ENCODE assay signal across 12 mouse cellular contexts in genomic region chr10:58232641-58232969, GRCm38 (mm10). TPM values are rescaled to one million over a fixed set of nuclear protein-coding genes. Genes with fewer than 3 reads are reported as not detected.
A peak's percentile ranks its signal among the peaks of the same experiment; 100 is the strongest.
DNase-seq lines count a peak whose midpoint lies in the region; ATAC-seq and TF ChIP-seq lines count a peak whose summit lies in the region.
"Not testable (repeated sequence)": the region's sequence is repeated elsewhere in the genome, so short reads cannot be mapped to it uniquely, and the experiment has no call there.
"Had no signal": no experiment of that assay in that cellular context is flagged by ENCODE, and none has a peak within 500 bp of the region (broad histone marks: within the 10 kb centered on the region; RNA-seq: fewer than 3 reads in every experiment).

Gene Duxf3 (minus strand): TSS chr10:58232675.

- H3K27ac ChIP-seq in heart, embryonic 11.5 days (ENCODE audit: low read depth, low read length); hindbrain, embryonic 15.5 days (replicated peaks); limb, embryonic 11.5 days (replicated peaks; ENCODE audit: low read depth, low read length); liver, postnatal 0 days (ENCODE audit: low read depth); midbrain, embryonic 15.5 days; stomach, embryonic 15.5 days: not testable (repeated sequence)

- DNase-seq in limb, embryonic 11.5 days (ENCODE audit: low spot score); liver, postnatal 0 days: not testable (repeated sequence)

- ATAC-seq in erythroid progenitor cell, adult 5-6 weeks (replicated peaks; ENCODE audit: low FRiP score, poor library complexity, severe bottlenecking) = peak; percentile 43
- peak; percentile 42 for ATAC-seq in heart, embryonic 11.5 days (replicated peaks; ENCODE audit: insufficient number of reproducible peaks, low FRiP score, low TSS enrichment)
- peak; percentile 60 for ATAC-seq in hindbrain, embryonic 15.5 days (ENCODE audit: low FRiP score, low read depth)
- ATAC-seq in limb, embryonic 11.5 days (ENCODE audit: insufficient number of reproducible peaks, low FRiP score, low TSS enrichment, low read depth) = peak; percentile 66
- ATAC-seq in liver, postnatal 0 days = peak; percentile 31
- ATAC-seq in midbrain, embryonic 15.5 days (replicated peaks) = peak; percentile 68
- ATAC-seq in stomach, embryonic 15.5 days (ENCODE audit: insufficient read depth, low FRiP score, low read depth) = peak; percentile 45

- H3K27me3 ChIP-seq in heart, embryonic 11.5 days (ENCODE audit: control insufficient read depth, insufficient read depth, low read length); hindbrain, embryonic 15.5 days; limb, embryonic 11.5 days (ENCODE audit: control insufficient read depth, insufficient read depth, low read length); liver, postnatal 0 days (ENCODE audit: insufficient read depth, low read length); midbrain, embryonic 15.5 days (replicated peaks); stomach, embryonic 15.5 days (replicated peaks): not testable (repeated sequence)

- H3K9me3 ChIP-seq in heart, embryonic 11.5 days (replicated peaks; ENCODE audit: control insufficient read depth, low read length) = peaks cover 13% of the 10 kb centered on the region
- peaks cover 13% of the 10 kb centered on the region for H3K9me3 ChIP-seq in hindbrain, embryonic 15.5 days
- H3K9me3 ChIP-seq in limb, embryonic 11.5 days (ENCODE audit: control insufficient read depth, low read length); liver, postnatal 0 days (ENCODE audit: low read length); stomach, embryonic 15.5 days: not testable (repeated sequence)
- peaks cover 15% of the 10 kb centered on the region for H3K9me3 ChIP-seq in midbrain, embryonic 15.5 days

- H3K4me3 ChIP-seq in heart, embryonic 11.5 days (ENCODE audit: low read depth, low read length); hindbrain, embryonic 15.5 days; limb, embryonic 11.5 days (ENCODE audit: low read depth, low read length); liver, postnatal 0 days (ENCODE audit: low read depth, low read length); midbrain, embryonic 15.5 days; stomach, embryonic 15.5 days (replicated peaks): not testable (repeated sequence)

- H3K36me3 ChIP-seq in heart, embryonic 11.5 days (ENCODE audit: control insufficient read depth, insufficient read depth, low read length); hindbrain, embryonic 15.5 days; limb, embryonic 11.5 days (ENCODE audit: control insufficient read depth, insufficient read depth, low read length); liver, postnatal 0 days (replicated peaks; ENCODE audit: insufficient read depth, low read length); midbrain, embryonic 15.5 days (replicated peaks); stomach, embryonic 15.5 days: not testable (repeated sequence)

- not testable (repeated sequence) for H3K9ac ChIP-seq in heart, embryonic 11.5 days (ENCODE audit: low read depth, low read length); hindbrain, embryonic 15.5 days; limb, embryonic 11.5 days (ENCODE audit: low read length); liver, postnatal 0 days (replicated peaks); midbrain, embryonic 15.5 days; stomach, embryonic 15.5 days

- not testable (repeated sequence) for H3K4me2 ChIP-seq in heart, embryonic 11.5 days; hindbrain, embryonic 15.5 days; limb, embryonic 11.5 days (ENCODE audit: low read depth, severe bottlenecking); liver, postnatal 0 days (ENCODE audit: low read depth, low read length); midbrain, embryonic 15.5 days; stomach, embryonic 15.5 days

- TF ChIP-seq EP300 in liver, postnatal 0 days (IDR thresholded peaks at IDR 0.05; ENCODE audit: low read depth) = not testable (repeated sequence)

- H3K4me1 ChIP-seq in heart, embryonic 11.5 days (ENCODE audit: control insufficient read depth, insufficient read depth, low read length); hindbrain, embryonic 15.5 days (replicated peaks); limb, embryonic 11.5 days (ENCODE audit: control insufficient read depth, insufficient read depth, low read length); liver, postnatal 0 days (ENCODE audit: insufficient read depth); midbrain, embryonic 15.5 days; stomach, embryonic 15.5 days: not testable (repeated sequence)

- not testable (repeated sequence) for TF ChIP-seq CTCF in liver, postnatal 0 days (IDR thresholded peaks at IDR 0.05; ENCODE audit: low read depth)

- 78% methylated on average over 5 of the region's 8 CpGs for WGBS in heart, embryonic 11.5 days (ENCODE audit: insufficient replicate concordance)
- WGBS in hindbrain, embryonic 15.5 days = 87% methylated on average over 8 of the region's 8 CpGs
- WGBS in limb, embryonic 11.5 days = 83% methylated on average over 6 of the region's 8 CpGs
- 69% methylated on average over 6 of the region's 8 CpGs for WGBS in liver, postnatal 0 days (ENCODE audit: insufficient replicate concordance)
- WGBS in midbrain, embryonic 15.5 days = 83% methylated on average over 8 of the region's 8 CpGs
- 78% methylated on average over 6 of the region's 8 CpGs for WGBS in stomach, embryonic 15.5 days

RNA-seq across cellular contexts. Expression of gene Duxf3, which starts in this region (rescaled TPM):
- total RNA-seq in erythroid progenitor cell, adult 5-6 weeks (2015; ENCODE audit: low replicate concordance) = not detected in 2 replicates
- not detected in 2 replicates for total RNA-seq in erythroid progenitor cell, adult 5-6 weeks (2017; ENCODE audit: low replicate concordance)
- polyA plus RNA-seq in heart, embryonic 11.5 days (2014; fragmentation: Nextera tagmentation; extraction: Ambion mirVana) = not detected in 2 replicates
- polyA plus RNA-seq in hindbrain, embryonic 15.5 days (2015; fragmentation: Nextera tagmentation; extraction: Ambion mirVana) = not detected in 2 replicates
- polyA plus RNA-seq in limb, embryonic 11.5 days (2014; fragmentation: Nextera tagmentation; extraction: Ambion mirVana) = not detected in 2 replicates
- polyA plus RNA-seq in liver, postnatal 0 days (2015; fragmentation: Nextera tagmentation; extraction: Ambion mirVana) = not detected in 2 replicates
- polyA plus RNA-seq in midbrain, embryonic 15.5 days (2015; fragmentation: Nextera tagmentation; extraction: Ambion mirVana) = not detected in 2 replicates
- not detected in 2 replicates for polyA plus RNA-seq in stomach, embryonic 15.5 days (2015; fragmentation: Nextera tagmentation; extraction: Ambion mirVana)
- total RNA-seq: adrenal gland, adult 18-20 months; gastrocnemius, postnatal 4 days; heart, postnatal 36 days; left cerebral cortex, postnatal 10 days had no signal
- polyA plus RNA-seq: brain, embryonic 14.5 days had no signal

Comparison
In these comparisons a context has a peak if more than half of its experiments do, and no peak if none do; other contexts are left out.
1. Peak in ATAC-seq in erythroid progenitor cell, adult 5-6 weeks; RNA of the gene not detected or under 1 TPM.
2. Peak in ATAC-seq in heart, embryonic 11.5 days; RNA of the gene not detected or under 1 TPM.
3. Peak in ATAC-seq in hindbrain, embryonic 15.5 days; RNA of the gene not detected or under 1 TPM.
4. Peak in ATAC-seq in limb, embryonic 11.5 days; RNA of the gene not detected or under 1 TPM.
5. Peak in ATAC-seq in liver, postnatal 0 days; RNA of the gene not detected or under 1 TPM.
6. Peak in ATAC-seq in midbrain, embryonic 15.5 days; RNA of the gene not detected or under 1 TPM.
7. Peak in ATAC-seq in stomach, embryonic 15.5 days; RNA of the gene not detected or under 1 TPM.